Mouse (Mus musculus) gastrocnemius, adult 18-20 months (tissue): ENCODE results near the gene Spred1. TPM values are rescaled to one million over a fixed set of nuclear protein-coding genes. Genes with fewer than 3 reads are reported as not detected.

Source experiments
- DNase-seq: peaks from one replicate; pipeline ENCODE4 v3.0.0; 2021; ENCODE audit warnings: low spot score
- total RNA-seq, 2 experiments: library from RNA; stranded (reverse); gene quantifications; 2 replicates each; pipeline ENCODE4 v1.2.3; 2021

The Spred1 gene
- total RNA-seq, 2 experiments from 2014 or later, result 4.6 to 5.8 TPM

DNA sequence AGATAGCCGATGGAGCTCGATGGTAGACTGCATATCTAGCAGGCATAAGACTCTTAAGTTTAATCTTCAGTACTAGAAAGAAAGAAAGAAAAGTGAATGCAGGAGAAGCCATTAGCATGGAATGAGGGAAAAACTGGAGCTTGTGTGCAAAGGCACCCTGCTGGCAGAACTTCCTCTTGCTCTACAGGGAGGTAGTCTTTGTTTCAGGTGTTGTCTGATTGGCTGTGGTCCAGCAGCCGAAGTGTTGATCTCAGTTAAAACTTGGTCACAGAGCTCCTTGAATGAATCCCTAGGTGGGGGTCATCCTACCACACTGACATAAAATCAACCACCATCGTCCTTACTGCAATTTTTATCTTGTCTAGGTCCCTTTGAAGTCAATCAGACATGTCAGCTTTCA lies 55.8 kb downstream of the Spred1 start:
- no peak for DNase-seq

DNA sequence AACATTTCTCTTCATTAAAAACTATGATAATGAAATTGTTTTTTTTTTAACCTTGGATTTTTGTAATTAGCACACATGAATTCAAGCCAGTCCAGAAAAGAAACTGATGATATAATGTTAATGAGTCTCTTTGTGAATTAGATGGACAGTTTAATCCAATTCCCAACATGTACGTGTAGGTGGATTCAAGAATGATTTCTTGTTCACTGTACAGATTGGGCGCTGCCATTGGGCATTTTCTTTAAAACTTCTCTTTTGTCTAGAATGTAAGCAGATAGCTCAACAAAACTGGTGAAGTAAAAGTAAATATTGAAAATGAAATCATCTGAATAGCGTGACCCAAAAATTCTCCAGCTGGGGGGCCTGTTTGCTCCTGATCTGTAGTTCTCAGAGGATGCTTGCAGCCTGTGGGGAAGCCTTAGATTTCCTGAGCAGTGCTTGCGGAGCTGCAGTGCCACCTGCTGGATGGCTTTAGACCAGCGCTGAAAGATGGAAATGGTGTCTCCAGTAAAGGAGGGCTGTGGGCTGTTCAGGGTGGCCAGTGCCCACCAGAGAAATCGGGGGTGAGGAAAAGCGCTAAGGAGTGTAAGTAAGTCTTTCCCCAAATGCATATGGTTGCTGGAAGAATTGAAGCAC lies 59.2 kb downstream of the Spred1 start:
- peak; percentile 83 for DNase-seq

GRCm38 (mm10) chr2:117185587-117185986 lies 64.4 kb downstream of the Spred1 start:
- DNase-seq, result no peak

GRCm38 (mm10) chr2:117190915-117191314 lies 69.7 kb downstream of the Spred1 start:
- DNase-seq, result peak; percentile 21

DNA sequence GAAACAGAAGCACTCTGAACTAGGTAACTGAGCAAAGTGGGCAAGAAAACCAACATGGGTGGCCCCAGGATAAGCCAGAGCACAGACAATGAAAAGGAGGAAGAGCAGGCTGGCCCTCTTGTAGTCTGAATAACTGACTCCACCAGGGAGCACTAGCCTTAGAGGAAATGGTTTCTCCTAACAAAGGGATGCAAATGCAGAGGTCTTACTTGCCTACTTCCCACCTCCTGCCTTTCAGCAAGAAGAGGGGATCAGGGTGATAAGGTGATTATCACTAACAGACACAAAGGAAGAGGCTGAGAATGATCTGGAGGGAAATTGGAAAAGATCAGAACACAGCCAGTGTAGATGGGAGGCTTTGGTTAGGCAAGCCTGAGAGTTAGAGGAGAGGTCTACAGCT lies 73.1 kb downstream of the Spred1 start:
- no peak for DNase-seq

DNA sequence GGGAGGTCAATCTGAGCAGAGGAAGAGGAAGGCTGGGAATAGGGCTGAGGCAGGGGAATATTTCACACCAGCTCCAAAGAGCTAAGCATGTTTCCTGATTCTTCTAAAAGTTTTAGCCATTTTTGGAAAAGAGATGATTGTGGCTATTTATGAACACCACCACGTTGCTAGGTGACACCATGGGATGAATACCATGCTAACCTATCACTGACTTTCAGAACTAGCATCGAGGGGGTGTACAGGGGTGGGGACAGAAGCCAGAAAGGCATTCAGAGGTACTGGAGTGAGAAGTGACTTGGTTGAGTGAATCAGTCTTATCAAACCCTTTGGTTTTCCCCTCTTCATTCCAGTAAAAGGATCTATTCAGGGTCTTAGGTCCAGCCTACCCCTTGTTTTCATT lies 74.0 kb downstream of the Spred1 start:
- DNase-seq, result no peak

DNA sequence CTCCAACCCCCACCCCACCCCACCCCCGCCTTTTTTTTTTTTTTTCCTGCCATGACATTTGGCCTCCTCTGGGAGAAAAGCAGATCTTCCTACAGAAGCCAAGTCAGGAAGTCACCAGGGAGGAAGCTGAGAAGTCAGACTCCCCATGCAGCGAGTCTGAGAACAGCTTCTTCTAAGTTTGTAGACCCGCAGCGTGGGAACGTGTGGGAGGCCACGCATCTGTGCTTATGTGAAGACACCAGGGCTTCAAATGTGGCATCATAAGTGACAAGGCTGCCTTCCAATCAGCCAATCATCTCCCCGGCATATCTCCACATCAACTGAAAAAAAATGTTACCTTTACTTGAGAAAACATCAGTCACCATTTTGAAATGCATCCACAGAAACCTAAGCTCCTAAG lies 74.4 kb downstream of the Spred1 start:
- no peak for DNase-seq

DNA sequence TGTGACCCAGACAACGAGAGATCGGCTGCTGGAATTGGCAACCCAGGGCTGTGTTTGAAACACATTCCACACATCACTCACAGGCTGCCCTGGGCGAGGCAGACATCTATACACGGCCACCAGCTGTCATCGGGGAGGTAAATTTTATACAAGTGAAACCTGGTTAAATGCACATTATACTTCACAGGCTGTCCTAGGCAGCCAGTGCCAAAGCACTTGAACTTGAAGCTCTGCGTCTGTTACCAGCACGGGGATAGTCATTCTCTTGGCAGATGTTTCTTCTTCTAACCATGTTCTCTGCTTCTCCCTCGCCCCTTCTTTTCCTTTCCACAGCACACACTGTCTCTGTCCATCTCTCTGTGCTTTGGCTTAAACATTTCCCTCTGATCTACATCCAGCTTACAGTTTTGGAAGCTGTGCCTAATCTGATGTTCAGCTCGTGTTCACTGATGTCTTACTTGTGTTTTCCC lies 79.7 kb downstream of the Spred1 start:
- DNase-seq, result no peak

DNA sequence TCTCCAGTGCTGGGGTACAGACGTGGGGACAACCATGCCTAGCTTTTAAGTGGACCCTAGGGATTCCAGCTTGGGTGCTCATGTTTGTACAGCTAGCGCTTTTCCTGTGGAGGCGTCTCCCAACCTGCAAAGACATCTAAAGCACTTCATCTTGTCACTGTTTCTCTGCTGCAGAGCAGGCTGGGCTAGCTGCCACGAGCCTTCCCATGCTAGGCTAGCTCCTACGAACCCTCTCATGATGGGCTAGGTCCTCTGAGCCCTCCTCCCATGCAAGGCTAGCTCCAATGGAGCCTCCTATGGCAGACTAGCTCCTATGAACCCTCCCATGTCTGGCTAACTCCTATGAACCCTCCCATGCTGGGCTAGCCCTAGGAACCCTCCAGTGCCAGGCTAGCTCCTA lies 82.2 kb downstream of the Spred1 start:
- no peak for DNase-seq

DNA sequence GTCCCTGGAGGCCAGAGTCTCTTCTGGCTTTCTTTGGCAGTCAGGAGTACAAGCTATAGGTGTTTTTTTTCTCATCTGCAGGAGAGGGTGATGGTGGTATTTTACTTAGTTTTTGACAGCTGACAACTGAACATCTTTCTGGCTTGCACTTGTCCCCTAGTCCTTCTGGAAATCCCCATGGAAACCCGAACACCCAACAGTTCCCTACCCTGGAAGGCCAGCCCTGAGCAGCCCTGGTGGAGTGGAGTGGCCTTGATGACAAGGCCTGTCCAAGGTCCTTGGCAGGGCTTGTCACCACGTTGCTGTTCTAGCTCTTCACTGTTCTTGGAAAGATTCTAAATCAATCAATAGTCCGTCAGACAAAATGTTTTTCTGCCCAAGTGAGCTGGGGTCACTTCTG lies 83.4 kb downstream of the Spred1 start:
- no peak for DNase-seq

- no peak for DNase-seq
Measured at GRCm38 (mm10) chr2:117205066-117205465, 83.9 kb downstream of the Spred1 start.

GRCm38 (mm10) chr2:117210416-117211085 lies 89.4 kb downstream of the Spred1 start:
- peak; percentile 23 for DNase-seq

GRCm38 (mm10) chr2:117216152-117216551 lies 95.0 kb downstream of the Spred1 start:
- no peak for DNase-seq

GRCm38 (mm10) chr2:117217695-117218216 lies 96.6 kb downstream of the Spred1 start:
- no peak for DNase-seq

GRCm38 (mm10) chr2:117219536-117219935 lies 98.4 kb downstream of the Spred1 start:
- DNase-seq, result no peak

GRCm38 (mm10) chr2:117222651-117223050 lies 101.5 kb downstream of the Spred1 start:
- peak; percentile 2 for DNase-seq

DNA sequence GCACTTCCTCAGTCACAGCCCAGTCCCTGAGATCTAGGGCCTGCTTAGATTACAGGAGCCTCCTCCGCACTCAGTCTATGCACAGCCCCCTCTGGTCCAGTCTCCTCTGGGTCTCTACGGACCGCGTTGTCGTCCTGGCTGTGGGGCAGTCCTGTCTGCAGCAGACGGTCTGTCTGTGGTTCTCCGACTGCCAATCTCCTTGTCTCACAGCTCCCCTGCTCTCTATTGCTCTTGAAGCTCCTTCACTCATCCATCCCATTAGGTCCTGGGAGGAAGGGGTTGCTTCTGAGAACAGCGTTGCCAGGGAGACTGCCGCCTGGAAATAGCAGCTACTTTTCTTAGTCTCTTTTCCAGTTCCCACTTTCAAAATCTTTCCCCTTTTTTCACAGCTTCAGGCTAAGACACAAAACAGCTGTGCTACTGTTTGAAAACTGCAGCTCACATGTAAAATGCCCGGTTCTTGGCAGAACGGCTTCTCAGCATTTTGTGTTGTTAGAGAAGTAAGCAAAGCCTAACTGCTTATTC lies 107.5 kb downstream of the Spred1 start:
- no peak for DNase-seq

DNA sequence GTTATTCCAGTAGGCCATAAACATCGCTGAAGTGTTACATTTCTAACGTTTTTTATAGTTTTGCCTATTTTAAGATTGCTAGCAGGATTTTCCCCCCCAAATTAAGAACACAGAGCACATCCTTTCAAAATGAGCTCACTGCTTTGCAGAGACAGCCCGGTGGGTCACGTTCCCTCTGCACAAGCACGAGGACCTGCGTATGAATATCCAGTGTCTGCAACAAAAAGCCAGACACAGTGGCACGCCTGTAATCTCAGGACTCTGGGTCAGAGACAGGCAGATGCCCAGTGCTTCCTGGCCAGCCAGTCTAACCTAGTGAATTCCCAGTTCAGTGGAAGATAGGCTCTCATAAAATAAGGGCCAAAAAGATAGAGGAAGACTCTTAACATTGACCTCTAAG lies 109.1 kb downstream of the Spred1 start:
- DNase-seq, result no peak

DNA sequence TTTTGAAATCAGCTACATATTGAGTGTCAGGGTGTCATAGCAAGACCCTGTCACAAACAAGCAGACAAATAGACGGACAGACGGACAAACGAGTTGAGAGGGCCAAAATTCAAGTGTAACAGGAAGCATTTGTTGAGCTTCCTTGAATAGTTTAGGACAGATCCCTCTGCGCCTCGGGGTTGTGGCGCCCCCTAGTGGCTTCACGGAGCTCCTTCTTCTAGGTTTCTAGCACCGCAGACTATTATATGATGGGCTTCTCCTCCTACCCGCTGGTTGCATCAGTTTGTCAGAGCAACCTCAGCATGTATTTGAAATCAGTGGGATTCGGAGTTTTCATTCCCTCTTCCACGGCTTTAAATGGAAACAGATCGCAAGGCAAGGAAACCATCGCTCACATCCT lies 110.1 kb downstream of the Spred1 start:
- peak; percentile 74 for DNase-seq
